Mouse (Mus musculus) left cerebral cortex, postnatal 10 days (tissue): Measurements from ENCODE around the gene Retnlg. TPM values are rescaled to one million over a fixed set of nuclear protein-coding genes. Genes with fewer than 3 reads are reported as not detected.

Experiments
- total RNA-seq, 2 experiments: library from RNA; stranded (reverse); gene quantifications; 2 replicates each; pipeline ENCODE4 v1.2.3; 2021

The Retnlg gene
- total RNA-seq, 2 experiments from 2014 or later, result not detected

Other genes starting within 250 kb of the Retnlg start
- under 1 TPM in 1 of 2 experiments, not detected in 1; 0.41 TPM for gene Trat1, start 100.6 kb upstream of the Retnlg start, total RNA-seq
- not detected for gene Retnlb, start 55.8 kb upstream of the Retnlg start, total RNA-seq
- not detected for gene Retnla, start 30.1 kb upstream of the Retnlg start, total RNA-seq
- gene Dzip3, start 121.5 kb downstream of the Retnlg start, total RNA-seq, result 10 to 100 TPM; 87.2 to 92.9 TPM
- gene Cip2a, start 121.6 kb downstream of the Retnlg start, total RNA-seq, result 1 to 10 TPM; 3.6 to 5.3 TPM
- gene Myh15, start 184.9 kb downstream of the Retnlg start, total RNA-seq, result under 1 TPM; 0.30 to 0.32 TPM